Mouse (Mus musculus) midbrain, embryonic 12.5 days (tissue): ENCODE measurements around the gene Tmem59l. TPM values are rescaled to one million over a fixed set of nuclear protein-coding genes. Genes with fewer than 3 reads are reported as not detected.
A peak's percentile ranks its signal among the peaks of the same experiment; 100 is the strongest.

Experiments
- ATAC-seq: fragments of 200-750 bp; cut with Nextera tagmentation; 2 replicates; pipeline ENCODE4 v1.8.0; 2017; ENCODE audit warnings: low read depth, moderate TSS enrichment, moderate library complexity; ENCODE audit not compliant: low FRiP score
- H3K27ac ChIP-seq: fragments of 300-500 bp; sonication (generic); replicated peaks from 2 replicates; pipeline ENCODE4 v1.5.1; 2016; ENCODE audit warnings: mild to moderate bottlenecking
- H3K27me3 ChIP-seq: fragments of 300-500 bp; sonication (generic); 2 replicates; pipeline ENCODE4 v1.6.1; 2016; ENCODE audit warnings: mild to moderate bottlenecking
- H3K36me3 ChIP-seq: fragments of 300-500 bp; sonication (generic); 2 replicates; pipeline ENCODE4 v1.6.1; 2016
- H3K4me1 ChIP-seq: fragments of 300-500 bp; sonication (generic); 2 replicates; pipeline ENCODE4 v1.6.1; 2016
- H3K4me2 ChIP-seq: fragments of 300-500 bp; sonication (generic); replicated peaks from 2 replicates; pipeline ENCODE4 v1.6.1; 2016; ENCODE audit warnings: mild to moderate bottlenecking, moderate library complexity
- H3K4me3 ChIP-seq: fragments of 300-500 bp; sonication (generic); 2 replicates; pipeline ENCODE4 v1.5.1; 2016; ENCODE audit warnings: mild to moderate bottlenecking
- H3K9ac ChIP-seq: fragments of 300-500 bp; sonication (generic); replicated peaks from 2 replicates; pipeline ENCODE4 v1.6.1; 2016; ENCODE audit warnings: mild to moderate bottlenecking, moderate library complexity
- H3K9me3 ChIP-seq: fragments of 300-500 bp; sonication (generic); 2 replicates; pipeline ENCODE4 v1.6.1; 2016; ENCODE audit warnings: mild to moderate bottlenecking
- WGBS: fragments of 180-500 bp; shearing (Covaris S2); methylation state at CpG from one replicate; pipeline ENCODE4 v1.1.7; 2016; 5-methylcytosine and 5-hydroxymethylcytosine counted together
- polyA plus RNA-seq: library from polyadenylated mRNA; unstranded; fragments of >200 nt; fragmentation: Nextera tagmentation; extraction: Ambion mirVana; gene quantifications from 2 replicates; pipeline ENCODE4 v1.2.1, GENCODE M21; 2016

Tmem59l gene
- 19.3 and 21.7 TPM in 2 replicates for polyA plus RNA-seq

- Histone ChIP-seq H3K27me3 (peaks cover 98% of the 10 kb centered on the region), H3K9ac (peak within 1 kb of the TSS; percentile 68), H3K4me3 (peak within 1 kb of the TSS; percentile 47), H3K9me3 (no peaks in the 10 kb centered on the region), H3K4me1 (peaks cover 29% of the 10 kb centered on the region), H3K27ac (no peak within 1 kb of the TSS), H3K36me3 (no peaks in the 10 kb centered on the region), H3K4me2 (peak within 1 kb of the TSS; percentile 66)
- WGBS: 5% methylated on average over 31 of the region's 33 CpGs
- ATAC-seq: peak; percentile 35
Observed at GRCm38 (mm10) chr8:70486941-70487520, at the start of gene Tmem59l. Tmem59l (minus strand) TSS chr8:70487358.

GRCm38 (mm10) chr8:70535701-70536100 lies 48.5 kb upstream of the Tmem59l start:
- Histone ChIP-seq H3K4me3 (no peak overlapping the region), H3K36me3 (peaks cover 64% of the 10 kb centered on the region), H3K9me3 (no peaks in the 10 kb centered on the region), H3K4me2 (no peak overlapping the region), H3K27me3 (no peaks in the 10 kb centered on the region), H3K27ac (no peak overlapping the region), H3K9ac (no peak overlapping the region), H3K4me1 (peaks cover 16% of the 10 kb centered on the region)
- no peak for ATAC-seq
- 87% methylated on average over 2 of the region's 2 CpGs for WGBS

GRCm38 (mm10) chr8:70535221-70535620 lies 48.1 kb upstream of the Tmem59l start:
- Histone ChIP-seq H3K27me3 (no peaks in the 10 kb centered on the region), H3K4me1 (peaks cover 11% of the 10 kb centered on the region), H3K36me3 (peaks cover 67% of the 10 kb centered on the region), H3K4me2 (no peak overlapping the region), H3K9me3 (no peaks in the 10 kb centered on the region), H3K4me3 (no peak overlapping the region), H3K27ac (no peak overlapping the region), H3K9ac (no peak overlapping the region)
- ATAC-seq: no peak
- 99% methylated on average over 3 of the region's 3 CpGs for WGBS

GRCm38 (mm10) chr8:70534281-70534680 lies 47.1 kb upstream of the Tmem59l start:
- H3K4me1 ChIP-seq: peaks cover 11% of the 10 kb centered on the region
- H3K36me3 ChIP-seq: peaks cover 76% of the 10 kb centered on the region
- 95% methylated on average over 12 of the region's 12 CpGs for WGBS
- H3K4me3 ChIP-seq: no peak overlapping the region
- H3K9ac ChIP-seq: no peak overlapping the region
- no peak for ATAC-seq
- no peak overlapping the region for H3K4me2 ChIP-seq
- no peaks in the 10 kb centered on the region for H3K9me3 ChIP-seq
- no peaks in the 10 kb centered on the region for H3K27me3 ChIP-seq
- no peak overlapping the region for H3K27ac ChIP-seq

- Histone ChIP-seq H3K4me2 (no peak overlapping the region), H3K27ac (no peak overlapping the region), H3K4me3 (no peak overlapping the region), H3K9me3 (no peaks in the 10 kb centered on the region), H3K27me3 (no peaks in the 10 kb centered on the region), H3K36me3 (peaks cover 59% of the 10 kb centered on the region), H3K4me1 (peaks cover 23% of the 10 kb centered on the region), H3K9ac (no peak overlapping the region)
- ATAC-seq: no peak
- WGBS: 88% methylated on average over 2 of the region's 2 CpGs
Observed at GRCm38 (mm10) chr8:70530314-70530713, 43.2 kb upstream of the Tmem59l start.

- Histone ChIP-seq H3K27me3 (no peaks in the 10 kb centered on the region), H3K27ac (no peak overlapping the region), H3K4me1 (peaks cover 23% of the 10 kb centered on the region), H3K36me3 (peaks cover 53% of the 10 kb centered on the region), H3K4me3 (no peak overlapping the region), H3K9me3 (no peaks in the 10 kb centered on the region), H3K4me2 (no peak overlapping the region), H3K9ac (no peak overlapping the region)
- ATAC-seq: no peak
- 90% methylated on average over 3 of the region's 3 CpGs for WGBS
Observed at GRCm38 (mm10) chr8:70529741-70530161, 42.6 kb upstream of the Tmem59l start.

- H3K9me3 ChIP-seq: no peaks in the 10 kb centered on the region
- H3K4me1 ChIP-seq: peaks cover 23% of the 10 kb centered on the region
- ATAC-seq: no peak
- H3K4me3 ChIP-seq: no peak overlapping the region
- no peaks in the 10 kb centered on the region for H3K27me3 ChIP-seq
- H3K4me2 ChIP-seq: no peak overlapping the region
- 88% methylated on average over 5 of the region's 5 CpGs for WGBS
- H3K36me3 ChIP-seq: peaks cover 49% of the 10 kb centered on the region
- H3K27ac ChIP-seq: no peak overlapping the region
- H3K9ac ChIP-seq: no peak overlapping the region
Observed at GRCm38 (mm10) chr8:70529299-70529698, 42.1 kb upstream of the Tmem59l start.

GRCm38 (mm10) chr8:70528182-70528797 lies 41.1 kb upstream of the Tmem59l start:
- 38% methylated on average over 13 of the region's 13 CpGs for WGBS
- Histone ChIP-seq H3K4me1 (peaks cover 26% of the 10 kb centered on the region), H3K4me3 (peak overlapping the region; percentile 84), H3K9me3 (no peaks in the 10 kb centered on the region), H3K27ac (peak overlapping the region; percentile 91), H3K27me3 (no peaks in the 10 kb centered on the region), H3K9ac (peak overlapping the region; percentile 93), H3K36me3 (peaks cover 39% of the 10 kb centered on the region), H3K4me2 (peak overlapping the region; percentile 65)
- ATAC-seq: no peak

GRCm38 (mm10) chr8:70527512-70528181 lies 40.5 kb upstream of the Tmem59l start, which contains the start of the genes Fkbp8 and Kxd1:
Fkbp8 (plus strand) TSS chr8:70527724.
Kxd1 (minus strand) TSS chr8:70527956.
- peak; percentile 94 for ATAC-seq
- Histone ChIP-seq H3K27me3 (no peaks in the 10 kb centered on the region), H3K27ac (peak within 1 kb of the TSS; percentile 91), H3K36me3 (peaks cover 32% of the 10 kb centered on the region), H3K4me3 (peak within 1 kb of the TSS; percentile 84), H3K4me2 (peak within 1 kb of the TSS; percentile 65), H3K9ac (peak within 1 kb of the TSS; percentile 93), H3K9me3 (no peaks in the 10 kb centered on the region), H3K4me1 (peaks cover 27% of the 10 kb centered on the region)
- WGBS: under 1% methylated on average over 41 of the region's 61 CpGs

- Histone ChIP-seq H3K4me1 (peaks cover 31% of the 10 kb centered on the region), H3K36me3 (peaks cover 27% of the 10 kb centered on the region), H3K4me2 (peak overlapping the region; percentile 65), H3K9ac (peak overlapping the region; percentile 93), H3K27ac (peak overlapping the region; percentile 91; the same call in 1 of the 2 replicates), H3K27me3 (no peaks in the 10 kb centered on the region), H3K4me3 (peak overlapping the region; percentile 84), H3K9me3 (no peaks in the 10 kb centered on the region)
- no peak for ATAC-seq
- WGBS: 5% methylated on average over 8 of the region's 8 CpGs
Observed at GRCm38 (mm10) chr8:70527111-70527511, 40.0 kb upstream of the Tmem59l start.

GRCm38 (mm10) chr8:70522592-70523403 lies 35.6 kb upstream of the Tmem59l start:
- peak overlapping the region; percentile 83 for H3K27ac ChIP-seq
- under 1% methylated on average over 51 of the region's 51 CpGs for WGBS

More at GRCm38 (mm10) chr8:70522592-70523403, 35.6 kb upstream of the Tmem59l start:
- Histone ChIP-seq H3K9me3 (no peaks in the 10 kb centered on the region), H3K27me3 (no peaks in the 10 kb centered on the region), H3K4me1 (peaks cover 21% of the 10 kb centered on the region), H3K4me2 (peak overlapping the region; percentile 67), H3K36me3 (peaks cover 18% of the 10 kb centered on the region), H3K9ac (peak overlapping the region; percentile 87), H3K4me3 (peak overlapping the region; percentile 78)
- peak; percentile 83 for ATAC-seq
